Mouse (Mus musculus): ENCODE measurements around the gene Zdhhc19. TPM values are rescaled to one million over a fixed set of nuclear protein-coding genes. Genes with fewer than 3 reads are reported as not detected.

The Zdhhc19 gene
- total and polyA plus RNA-seq, 2 experiments: not detected

GRCm38 (mm10) chr16:32510399-32511337, 14.6 kb downstream of the Zdhhc19 start:
- Histone ChIP-seq H3K79me2 (ENCODE audit: control insufficient read depth, insufficient read depth, low read length) (no peaks in the 10 kb centered on the region), H3K27ac (replicated peaks; ENCODE audit: insufficient read depth, low read depth, low read length) (no peak overlapping the region), H3K9ac (ENCODE audit: low read depth, low read length) (no peak overlapping the region), H3K4me3 (ENCODE audit: insufficient read depth, low read depth, low read length) (no peak overlapping the region), H3K36me3 (ENCODE audit: control insufficient read depth, insufficient read depth, low read length) (no peaks in the 10 kb centered on the region), H3K4me1 (ENCODE audit: control insufficient read depth, insufficient read depth, low read length) (no peaks in the 10 kb centered on the region), H3K27me3 (ENCODE audit: control insufficient read depth, insufficient read depth, low read length) (no peaks in the 10 kb centered on the region)
- TF ChIP-seq CTCF (IDR thresholded peaks at IDR 0.05; ENCODE audit: low read depth, low read length): no peak
- no peak for TF ChIP-seq POLR2A (IDR thresholded peaks at IDR 0.05; ENCODE audit: extremely low read depth, insufficient read depth, low read length)
- no peak for DNase-seq (ENCODE audit: extremely low read depth, low read depth, low spot score)
- WGBS: 83% methylated on average over 18 of the region's 18 CpGs

DNA sequence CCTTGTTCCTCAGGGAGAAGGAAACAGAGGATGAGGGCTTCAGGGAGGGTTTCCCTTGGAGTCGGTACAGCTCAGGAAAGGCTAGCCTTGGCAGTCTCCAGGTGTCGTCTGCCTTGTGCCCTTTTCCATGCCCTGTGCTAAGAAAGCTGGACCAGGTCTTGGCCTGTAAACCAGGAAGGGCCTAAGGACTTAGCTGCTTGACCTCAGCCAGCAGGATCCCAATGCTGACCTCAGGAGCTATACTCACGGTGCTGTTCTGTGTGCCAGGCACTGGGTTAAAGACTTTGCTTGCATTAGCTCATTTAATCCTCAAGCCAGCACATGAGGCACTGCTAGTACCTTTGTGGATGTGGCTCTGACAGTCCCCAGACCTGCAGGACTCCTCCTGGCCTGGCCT, 15.3 kb downstream of the Zdhhc19 start:
- 91% methylated on average over 3 of the region's 3 CpGs for WGBS
- Histone ChIP-seq H3K4me3 (ENCODE audit: insufficient read depth, low read depth, low read length) (no peak overlapping the region), H3K27ac (replicated peaks; ENCODE audit: insufficient read depth, low read depth, low read length) (no peak overlapping the region), H3K4me1 (ENCODE audit: control insufficient read depth, insufficient read depth, low read length) (no peaks in the 10 kb centered on the region), H3K9ac (ENCODE audit: low read depth, low read length) (no peak overlapping the region), H3K36me3 (ENCODE audit: control insufficient read depth, insufficient read depth, low read length) (no peaks in the 10 kb centered on the region), H3K79me2 (ENCODE audit: control insufficient read depth, insufficient read depth, low read length) (no peaks in the 10 kb centered on the region), H3K27me3 (ENCODE audit: control insufficient read depth, insufficient read depth, low read length) (no peaks in the 10 kb centered on the region)
- TF ChIP-seq CTCF (IDR thresholded peaks at IDR 0.05; ENCODE audit: low read depth, low read length): no peak
- DNase-seq (ENCODE audit: extremely low read depth, low read depth, low spot score): no peak

DNA sequence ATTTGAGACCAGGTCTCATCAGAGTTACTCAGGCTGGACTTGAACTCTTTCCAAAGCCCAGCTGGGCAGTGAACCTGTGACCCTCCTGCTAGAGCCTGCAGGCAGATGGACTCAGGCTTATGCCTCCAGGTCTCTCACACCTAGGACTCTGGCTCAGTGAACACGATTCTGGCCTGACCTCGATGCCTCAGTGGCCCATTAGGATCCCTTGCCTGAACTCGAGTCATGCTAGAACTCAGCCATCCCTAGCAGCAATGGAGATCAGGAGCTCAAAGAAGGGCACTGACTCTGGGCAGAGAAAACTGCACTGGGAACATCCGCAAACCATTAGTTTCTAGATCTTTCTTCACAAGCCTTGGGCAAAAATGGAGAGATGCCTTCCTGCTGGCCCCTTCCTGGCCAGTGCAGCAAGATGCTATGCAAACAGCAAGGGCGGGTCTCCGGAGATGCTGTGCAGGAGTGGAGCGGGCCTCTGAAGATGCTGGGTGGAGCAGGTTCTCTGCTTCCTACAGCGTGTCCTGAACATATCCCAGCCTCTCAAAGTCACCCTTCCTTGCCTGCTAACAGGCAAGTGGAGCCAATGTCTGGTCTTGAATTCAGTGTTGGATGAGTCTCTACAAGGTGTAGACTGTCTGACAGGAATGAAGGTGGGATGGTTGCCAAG, 15.9 kb downstream of the Zdhhc19 start:
- Histone ChIP-seq H3K79me2 (ENCODE audit: control insufficient read depth, insufficient read depth, low read length) (no peaks in the 10 kb centered on the region), H3K4me3 (ENCODE audit: insufficient read depth, low read depth, low read length) (no peak overlapping the region), H3K9ac (ENCODE audit: low read depth, low read length) (no peak overlapping the region), H3K27me3 (ENCODE audit: control insufficient read depth, insufficient read depth, low read length) (no peaks in the 10 kb centered on the region), H3K4me1 (ENCODE audit: control insufficient read depth, insufficient read depth, low read length) (no peaks in the 10 kb centered on the region), H3K36me3 (ENCODE audit: control insufficient read depth, insufficient read depth, low read length) (no peaks in the 10 kb centered on the region), H3K27ac (replicated peaks; ENCODE audit: insufficient read depth, low read depth, low read length) (no peak overlapping the region)
- no peak for TF ChIP-seq POLR2A (IDR thresholded peaks at IDR 0.05; ENCODE audit: extremely low read depth, insufficient read depth, low read length)
- no peak for TF ChIP-seq CTCF (IDR thresholded peaks at IDR 0.05; ENCODE audit: low read depth, low read length)
- no peak for DNase-seq (ENCODE audit: extremely low read depth, low read depth, low spot score)
- WGBS: 98% methylated on average over 8 of the region's 8 CpGs

GRCm38 (mm10) chr16:32512921-32513320, 16.9 kb downstream of the Zdhhc19 start:
- Histone ChIP-seq H3K4me3 (ENCODE audit: insufficient read depth, low read depth, low read length) (no peak overlapping the region), H3K36me3 (ENCODE audit: control insufficient read depth, insufficient read depth, low read length) (no peaks in the 10 kb centered on the region), H3K27ac (replicated peaks; ENCODE audit: insufficient read depth, low read depth, low read length) (no peak overlapping the region), H3K9ac (ENCODE audit: low read depth, low read length) (no peak overlapping the region), H3K27me3 (ENCODE audit: control insufficient read depth, insufficient read depth, low read length) (no peaks in the 10 kb centered on the region), H3K79me2 (ENCODE audit: control insufficient read depth, insufficient read depth, low read length) (no peaks in the 10 kb centered on the region), H3K4me1 (ENCODE audit: control insufficient read depth, insufficient read depth, low read length) (no peaks in the 10 kb centered on the region)
- 95% methylated on average over 3 of the region's 3 CpGs for whole genome bisulfite sequencing
- DNase-seq (ENCODE audit: extremely low read depth, low read depth, low spot score): no peak
- TF ChIP-seq CTCF (IDR thresholded peaks at IDR 0.05; ENCODE audit: low read depth, low read length): no peak
- TF ChIP-seq POLR2A (IDR thresholded peaks at IDR 0.05; ENCODE audit: extremely low read depth, insufficient read depth, low read length): no peak

- H3K4me3 ChIP-seq (ENCODE audit: insufficient read depth, low read depth, low read length): no peak overlapping the region
- TF ChIP-seq POLR2A (IDR thresholded peaks at IDR 0.05; ENCODE audit: extremely low read depth, insufficient read depth, low read length) (no peak), CTCF (IDR thresholded peaks at IDR 0.05; ENCODE audit: low read depth, low read length) (no peak)
- no peak overlapping the region for H3K27ac ChIP-seq (replicated peaks; ENCODE audit: insufficient read depth, low read depth, low read length)
- no peaks in the 10 kb centered on the region for H3K27me3 ChIP-seq (ENCODE audit: control insufficient read depth, insufficient read depth, low read length)
- no peaks in the 10 kb centered on the region for H3K36me3 ChIP-seq (ENCODE audit: control insufficient read depth, insufficient read depth, low read length)
- no peak overlapping the region for H3K9ac ChIP-seq (ENCODE audit: low read depth, low read length)
- 98% methylated on average over 6 of the region's 6 CpGs for WGBS
- H3K4me1 ChIP-seq (ENCODE audit: control insufficient read depth, insufficient read depth, low read length): no peaks in the 10 kb centered on the region
- no peaks in the 10 kb centered on the region for H3K79me2 ChIP-seq (ENCODE audit: control insufficient read depth, insufficient read depth, low read length)
- no peak for DNase-seq (ENCODE audit: extremely low read depth, low read depth, low spot score)
Observed at GRCm38 (mm10) chr16:32513401-32513800, 17.3 kb downstream of the Zdhhc19 start.

DNA sequence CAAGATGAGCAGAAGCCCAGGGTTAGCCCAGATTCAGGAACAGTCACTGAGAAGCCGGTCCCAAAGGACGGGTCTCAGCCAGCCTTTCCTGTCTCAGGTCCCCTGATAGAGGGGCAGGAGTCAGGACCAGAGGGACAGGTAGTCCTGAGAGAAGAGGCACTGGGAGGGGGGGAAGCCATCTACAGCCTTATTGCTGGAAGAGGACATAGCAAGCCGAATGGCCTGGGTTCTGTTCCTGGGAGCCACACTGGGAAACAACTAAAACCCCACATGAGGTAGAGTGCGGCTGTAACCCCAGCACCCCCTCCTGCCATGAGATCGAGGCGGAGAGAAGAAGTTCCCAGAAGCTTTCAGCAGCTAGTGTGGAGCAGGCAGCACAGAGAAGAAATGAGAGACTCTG, 17.9 kb downstream of the Zdhhc19 start:
- Histone ChIP-seq H3K9ac (ENCODE audit: low read depth, low read length) (no peak overlapping the region), H3K4me3 (ENCODE audit: insufficient read depth, low read depth, low read length) (no peak overlapping the region), H3K27ac (replicated peaks; ENCODE audit: insufficient read depth, low read depth, low read length) (no peak overlapping the region), H3K36me3 (ENCODE audit: control insufficient read depth, insufficient read depth, low read length) (no peaks in the 10 kb centered on the region), H3K4me1 (ENCODE audit: control insufficient read depth, insufficient read depth, low read length) (no peaks in the 10 kb centered on the region), H3K27me3 (ENCODE audit: control insufficient read depth, insufficient read depth, low read length) (no peaks in the 10 kb centered on the region), H3K79me2 (ENCODE audit: control insufficient read depth, insufficient read depth, low read length) (no peaks in the 10 kb centered on the region)
- TF ChIP-seq CTCF (IDR thresholded peaks at IDR 0.05; ENCODE audit: low read depth, low read length) (no peak), POLR2A (IDR thresholded peaks at IDR 0.05; ENCODE audit: extremely low read depth, insufficient read depth, low read length) (no peak)
- 95% methylated on average over 6 of the region's 6 CpGs for WGBS
- DNase-seq (ENCODE audit: extremely low read depth, low read depth, low spot score): no peak

All from liver, adult 2 months (tissue).